Mouse (Mus musculus): ENCODE measurements at regions not wholly inside any gene's neighbourhood (a gene's known extent, or its start where the extent isn't known, plus 50 kb on each side); places are given as distances from the start of the nearest gene placed in this dataset.

DNA sequence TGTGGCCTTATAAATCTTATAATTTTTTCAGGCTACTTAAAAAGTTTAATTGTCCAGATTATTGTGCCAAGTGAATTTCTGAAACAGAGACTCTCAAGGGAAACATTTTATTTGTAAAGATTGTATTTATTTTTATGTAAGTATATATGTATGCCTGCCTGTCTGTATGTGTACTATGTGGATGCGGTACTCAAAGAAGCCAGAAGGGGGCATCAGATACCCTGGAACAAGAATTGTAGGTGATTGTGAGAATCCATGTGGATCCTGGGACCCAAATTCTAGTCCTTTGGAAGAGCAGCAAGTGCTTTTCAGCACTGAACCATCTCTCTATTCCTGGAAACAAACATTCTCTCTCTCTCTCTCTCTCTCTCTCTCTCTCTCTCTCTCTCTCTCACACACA, 107.6 kb upstream of the Kctd3 start:
- no peaks in the 10 kb centered on the region for H3K4me1 ChIP-seq (ENCODE audit: control insufficient read depth in 2 of 2, insufficient read depth in 2 of 2, low read length in 2 of 2, poor library complexity in 1 of 2)
- H3K9me3 ChIP-seq (ENCODE audit: control insufficient read depth, insufficient read depth, low read depth, low read length) = no peaks in the 10 kb centered on the region
- H3K4me3 ChIP-seq (ENCODE audit: insufficient read depth in 1 of 2, low read depth in 1 of 2, low read length in 2 of 2, poor library complexity in 1 of 2, severe bottlenecking in 1 of 2) = no peak overlapping the region
- no peak overlapping the region for H3K27ac ChIP-seq (ENCODE audit: insufficient read depth, low read depth, low read length, poor library complexity, severe bottlenecking)
- in situ Hi-C loops (cut with MboI; ENCODE audit: low sequenced_read_pairs in 2 of 2, unreplicated experiment in 2 of 2) = no loop called here
- DNase-seq (ENCODE audit: low read depth, low spot score) = peak; percentile 22
- no peak overlapping the region for H3K9ac ChIP-seq (ENCODE audit: insufficient read depth, low read depth, low read length, poor library complexity, severe bottlenecking)
- TF ChIP-seq ZC3H11A (IDR thresholded peaks at IDR 0.05; ENCODE audit: borderline replicate concordance, low read depth, low read length) = 0 out of 2 replicates have a peak, but pooled peaks have one; percentile 21
- no peak for TF ChIP-seq ZNF384 (IDR thresholded peaks at IDR 0.05; ENCODE audit: low read depth, low read length)
- no peak for TF ChIP-seq HCFC1 (IDR thresholded peaks at IDR 0.05; ENCODE audit: borderline replicate concordance, insufficient read depth, low read length)
- no peak for TF ChIP-seq MAFK (IDR thresholded peaks at IDR 0.05; ENCODE audit: insufficient read depth, low read depth, low read length)
- no peak for TF ChIP-seq CHD2 (IDR thresholded peaks at IDR 0.05; ENCODE audit: low read depth, low read length)
- no peaks in the 10 kb centered on the region for H3K36me3 ChIP-seq (ENCODE audit: control insufficient read depth, insufficient read depth, low read length, poor library complexity, severe bottlenecking)

- no peak for DNase-seq (ENCODE audit: low read depth, low spot score)
- in situ Hi-C loops (cut with MboI; ENCODE audit: low sequenced_read_pairs in 2 of 2, unreplicated experiment in 2 of 2) = no loop called here
- TF ChIP-seq MAFK (IDR thresholded peaks at IDR 0.05; ENCODE audit: insufficient read depth, low read depth, low read length) (no peak), ZNF384 (IDR thresholded peaks at IDR 0.05; ENCODE audit: low read depth, low read length) (no peak)
These were observed 100.8 kb upstream of the Kctd3 start for GRCm38 (mm10) chr1:189108260-189109035.

GRCm38 (mm10) chr1:189107841-189108240, 100.2 kb upstream of the Kctd3 start:
- no peak overlapping the region for H3K27ac ChIP-seq (ENCODE audit: insufficient read depth, low read depth, low read length, poor library complexity, severe bottlenecking)
- no peak overlapping the region for H3K9ac ChIP-seq (ENCODE audit: insufficient read depth, low read depth, low read length, poor library complexity, severe bottlenecking)

More at GRCm38 (mm10) chr1:189108260-189109035, 100.8 kb upstream of the Kctd3 start:
- H3K36me3 ChIP-seq (ENCODE audit: control insufficient read depth, insufficient read depth, low read length, poor library complexity, severe bottlenecking) = no peaks in the 10 kb centered on the region
- no peak overlapping the region for H3K4me3 ChIP-seq (ENCODE audit: insufficient read depth in 1 of 2, low read depth in 1 of 2, low read length in 2 of 2, poor library complexity in 1 of 2, severe bottlenecking in 1 of 2)
- no peaks in the 10 kb centered on the region for H3K9me3 ChIP-seq (ENCODE audit: control insufficient read depth, insufficient read depth, low read depth, low read length)
- no peaks in the 10 kb centered on the region for H3K4me1 ChIP-seq (ENCODE audit: control insufficient read depth in 2 of 2, insufficient read depth in 2 of 2, low read length in 2 of 2, poor library complexity in 1 of 2)
- H3K27ac ChIP-seq (ENCODE audit: insufficient read depth, low read depth, low read length, poor library complexity, severe bottlenecking) = no peak overlapping the region
- no peak overlapping the region for H3K9ac ChIP-seq (ENCODE audit: insufficient read depth, low read depth, low read length, poor library complexity, severe bottlenecking)

DNA sequence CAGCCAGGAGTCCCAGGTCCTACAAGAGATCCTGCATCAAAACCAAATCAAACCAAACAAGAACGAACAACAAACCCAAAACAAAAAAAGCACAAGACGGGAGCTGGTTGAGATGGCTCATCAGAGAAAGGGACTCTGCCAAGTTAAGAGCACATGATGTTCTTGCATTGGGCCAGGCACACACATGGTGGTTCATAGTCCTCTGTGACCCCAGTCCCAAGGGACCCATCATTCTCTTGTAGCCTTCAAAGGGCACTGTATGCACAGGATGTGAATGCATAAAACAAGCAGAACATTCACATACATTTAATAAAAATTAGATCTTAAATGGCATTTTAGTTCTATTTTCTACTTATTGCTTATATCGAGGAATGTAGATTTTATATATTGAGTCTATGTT, 99.5 kb upstream of the Kctd3 start:
- in situ Hi-C loops (cut with MboI; ENCODE audit: low sequenced_read_pairs in 2 of 2, unreplicated experiment in 2 of 2) = no loop called here

More at GRCm38 (mm10) chr1:189107841-189108240, 100.2 kb upstream of the Kctd3 start:
- in situ Hi-C loops (cut with MboI; ENCODE audit: low sequenced_read_pairs in 2 of 2, unreplicated experiment in 2 of 2) = no loop called here
- Histone ChIP-seq H3K9me3 (ENCODE audit: control insufficient read depth, insufficient read depth, low read depth, low read length) (no peaks in the 10 kb centered on the region), H3K4me3 (ENCODE audit: insufficient read depth in 1 of 2, low read depth in 1 of 2, low read length in 2 of 2, poor library complexity in 1 of 2, severe bottlenecking in 1 of 2) (no peak overlapping the region), H3K36me3 (ENCODE audit: control insufficient read depth, insufficient read depth, low read length, poor library complexity, severe bottlenecking) (no peaks in the 10 kb centered on the region), H3K4me1 (ENCODE audit: control insufficient read depth in 2 of 2, insufficient read depth in 2 of 2, low read length in 2 of 2, poor library complexity in 1 of 2) (no peaks in the 10 kb centered on the region)
- no peak for TF ChIP-seq ZNF384 (IDR thresholded peaks at IDR 0.05; ENCODE audit: low read depth, low read length)
- TF ChIP-seq HCFC1 (IDR thresholded peaks at IDR 0.05; ENCODE audit: borderline replicate concordance, insufficient read depth, low read length) = no peak
- TF ChIP-seq MAFK (IDR thresholded peaks at IDR 0.05; ENCODE audit: insufficient read depth, low read depth, low read length) = no peak
- TF ChIP-seq ZC3H11A (IDR thresholded peaks at IDR 0.05; ENCODE audit: borderline replicate concordance, low read depth, low read length) = no peak
- no peak for TF ChIP-seq CHD2 (IDR thresholded peaks at IDR 0.05; ENCODE audit: low read depth, low read length)
- no peak for DNase-seq (ENCODE audit: low read depth, low spot score)

More for the DNA sequence above, 99.5 kb upstream of the Kctd3 start:
- TF ChIP-seq CHD2 (IDR thresholded peaks at IDR 0.05; ENCODE audit: low read depth, low read length) (no peak), MAFK (IDR thresholded peaks at IDR 0.05; ENCODE audit: insufficient read depth, low read depth, low read length) (no peak), HCFC1 (IDR thresholded peaks at IDR 0.05; ENCODE audit: borderline replicate concordance, insufficient read depth, low read length) (no peak), ZNF384 (IDR thresholded peaks at IDR 0.05; ENCODE audit: low read depth, low read length) (no peak), ZC3H11A (IDR thresholded peaks at IDR 0.05; ENCODE audit: borderline replicate concordance, low read depth, low read length) (no peak)
- no peak overlapping the region for H3K4me3 ChIP-seq (ENCODE audit: insufficient read depth in 1 of 2, low read depth in 1 of 2, low read length in 2 of 2, poor library complexity in 1 of 2, severe bottlenecking in 1 of 2)
- H3K27ac ChIP-seq (ENCODE audit: insufficient read depth, low read depth, low read length, poor library complexity, severe bottlenecking) = no peak overlapping the region
- H3K9me3 ChIP-seq (ENCODE audit: control insufficient read depth, insufficient read depth, low read depth, low read length) = no peaks in the 10 kb centered on the region
- no peaks in the 10 kb centered on the region for H3K4me1 ChIP-seq (ENCODE audit: control insufficient read depth in 2 of 2, insufficient read depth in 2 of 2, low read length in 2 of 2, poor library complexity in 1 of 2)
- DNase-seq (ENCODE audit: low read depth, low spot score) = no peak
- no peaks in the 10 kb centered on the region for H3K36me3 ChIP-seq (ENCODE audit: control insufficient read depth, insufficient read depth, low read length, poor library complexity, severe bottlenecking)
- no peak overlapping the region for H3K9ac ChIP-seq (ENCODE audit: insufficient read depth, low read depth, low read length, poor library complexity, severe bottlenecking)

Measured in ES-E14 (cell line).